Mouse (Mus musculus) granulocyte monocyte progenitor cell, adult 5-6 weeks (primary cell): Measurements from ENCODE around the gene Ttc22. TPM values are rescaled to one million over a fixed set of nuclear protein-coding genes. Genes with fewer than 3 reads are reported as not detected.

Source experiments
- ATAC-seq: replicated peaks from 2 replicates; pipeline ENCODE4 v1.8.0; 2016; ENCODE audit warnings: mild to moderate bottlenecking, moderate TSS enrichment, inconsistent platforms; ENCODE audit not compliant: poor library complexity, severe bottlenecking
- total RNA-seq, 2 experiments: library from RNA; stranded (forward) in 1 of 2; stranded (reverse) in 1 of 2; fragments of 200-712, 200-1000 nt in 1 of 2; fragments of >200 nt in 1 of 2; fragmentation: Nextera tagmentation in 1 of 2; gene quantifications; 2 replicates each; pipeline ENCODE4 v1.2.3; 2014 to 2017

Gene Ttc22
- total RNA-seq, 2 experiments from 2014 or later: not detected

DNA sequence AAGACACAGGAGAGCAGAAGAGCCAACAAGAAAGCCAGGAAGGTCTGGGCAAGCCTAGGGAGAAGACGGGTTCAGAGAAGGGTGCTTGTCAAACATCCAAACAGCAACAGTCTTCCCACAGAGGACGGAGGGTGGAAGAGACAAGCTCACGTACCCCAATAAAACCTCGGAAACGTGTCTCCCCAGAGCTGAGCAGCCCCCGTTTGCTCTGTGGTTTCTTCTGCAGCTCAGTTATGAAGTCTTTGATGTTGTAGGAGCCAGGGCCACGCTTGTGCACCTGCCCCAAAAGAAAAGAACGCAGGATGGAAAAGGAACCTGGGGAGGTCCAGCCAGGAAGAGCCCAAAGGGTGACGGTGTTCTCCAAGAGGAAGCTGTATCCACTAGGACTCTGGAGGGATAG lies 7.4 kb upstream of the Ttc22 start:
- ATAC-seq: no peak

DNA sequence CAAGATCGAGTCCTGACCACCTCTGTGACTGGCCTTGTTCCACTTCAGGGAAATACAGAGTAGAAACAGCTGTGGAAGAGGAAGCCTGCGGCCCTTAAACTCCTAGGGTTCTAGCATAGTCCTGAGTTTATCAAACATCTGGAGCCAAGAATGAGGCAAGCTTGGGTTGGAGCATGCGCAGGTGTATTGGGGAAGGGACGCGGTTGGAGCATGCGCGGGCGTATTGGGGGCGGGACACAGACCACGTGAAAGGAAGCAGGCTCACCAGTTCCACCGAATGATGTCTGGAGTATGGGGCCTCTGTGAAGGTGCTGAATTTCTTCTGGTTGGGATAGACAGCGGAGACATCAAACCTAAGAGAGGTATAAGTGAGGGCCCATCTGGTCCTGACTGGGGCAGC lies 6.6 kb upstream of the Ttc22 start:
- ATAC-seq: no peak

DNA sequence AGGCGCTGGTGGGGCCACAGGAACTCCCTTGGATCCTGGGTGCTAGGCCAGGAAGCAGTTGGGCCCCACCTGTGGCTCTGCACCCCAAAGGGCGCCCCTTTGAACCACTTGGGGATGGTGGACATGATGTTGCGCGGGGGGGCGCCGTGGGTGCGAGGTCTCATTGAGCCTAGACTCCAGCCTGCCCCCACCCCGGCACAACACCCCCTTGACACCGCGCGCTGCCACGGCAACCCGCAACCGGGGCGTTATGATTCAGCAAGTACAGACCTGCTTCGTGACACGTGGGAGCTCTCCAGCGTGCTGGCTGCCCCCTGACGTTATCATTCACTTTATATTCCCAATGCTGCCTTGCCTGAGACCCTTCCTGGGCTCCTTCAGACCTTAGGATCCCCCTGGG lies 5.2 kb upstream of the Ttc22 start, which contains the start of gene Lexm:
Lexm (minus strand) TSS at position 186 of the 400 bp plus-strand sequence.
- 0 out of 2 replicates have a peak, but pooled peaks have one; percentile 20 for ATAC-seq

DNA sequence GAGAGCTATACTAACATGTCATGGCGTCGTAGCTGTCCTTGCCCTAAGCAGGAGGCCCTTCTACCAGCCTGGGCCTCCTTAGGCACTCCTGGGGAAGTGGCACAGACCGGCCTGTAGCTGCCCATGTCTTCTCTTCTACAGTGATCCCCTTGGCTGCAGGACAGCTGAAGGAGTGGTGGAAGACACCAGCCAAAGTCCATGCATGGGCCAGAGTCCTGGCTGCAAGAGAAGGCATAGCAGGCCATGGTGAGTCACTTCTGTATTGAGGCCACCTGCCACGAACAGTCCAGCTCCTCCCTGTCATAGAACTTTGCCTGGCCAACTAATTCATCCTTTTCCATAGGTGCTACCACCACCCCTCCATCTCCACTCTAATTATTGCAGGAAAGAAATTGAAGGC lies 3.3 kb upstream of the Ttc22 start:
- no peak for ATAC-seq

DNA sequence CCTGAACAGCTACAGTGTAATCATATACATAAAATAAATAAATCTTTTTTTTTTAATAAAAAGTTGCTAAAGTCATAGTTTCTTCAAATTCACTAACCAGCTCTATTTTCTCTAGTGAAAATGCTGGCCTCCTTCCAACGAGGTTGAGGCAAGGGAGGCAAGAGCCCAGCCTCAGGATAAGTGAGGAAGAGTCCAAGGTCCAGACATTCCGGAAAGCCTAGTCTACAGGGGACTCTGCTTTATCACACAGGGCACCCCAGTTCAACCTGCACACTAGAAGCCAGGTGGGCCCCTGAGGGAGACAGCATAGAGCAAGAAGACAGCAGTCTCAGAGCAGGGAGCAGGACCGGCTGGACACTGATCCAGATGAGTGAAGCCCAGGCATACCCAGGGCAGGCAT lies 804 bp upstream of the Ttc22 start:
- ATAC-seq: no peak

DNA sequence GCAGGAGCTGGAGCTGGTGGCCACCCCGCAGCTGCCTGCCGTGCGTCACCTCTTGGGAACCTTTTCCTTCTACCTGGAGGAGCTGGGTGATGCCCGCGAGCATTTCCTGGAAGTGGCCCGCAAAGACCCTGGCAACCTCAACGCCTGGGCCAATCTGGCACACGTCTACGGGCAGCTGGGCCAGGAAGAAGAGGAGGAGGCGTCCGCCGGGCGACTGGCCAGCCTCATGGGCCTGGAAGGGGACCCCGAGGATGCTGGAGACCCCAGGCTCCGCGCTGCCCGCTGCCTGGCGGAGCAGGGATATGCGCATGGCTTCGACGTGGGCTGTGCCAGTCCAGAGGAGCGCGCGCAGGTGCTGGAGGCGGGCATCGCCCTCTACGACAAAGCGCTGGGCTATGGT lies 480 bp downstream of the Ttc22 start:
- ATAC-seq: no peak

DNA sequence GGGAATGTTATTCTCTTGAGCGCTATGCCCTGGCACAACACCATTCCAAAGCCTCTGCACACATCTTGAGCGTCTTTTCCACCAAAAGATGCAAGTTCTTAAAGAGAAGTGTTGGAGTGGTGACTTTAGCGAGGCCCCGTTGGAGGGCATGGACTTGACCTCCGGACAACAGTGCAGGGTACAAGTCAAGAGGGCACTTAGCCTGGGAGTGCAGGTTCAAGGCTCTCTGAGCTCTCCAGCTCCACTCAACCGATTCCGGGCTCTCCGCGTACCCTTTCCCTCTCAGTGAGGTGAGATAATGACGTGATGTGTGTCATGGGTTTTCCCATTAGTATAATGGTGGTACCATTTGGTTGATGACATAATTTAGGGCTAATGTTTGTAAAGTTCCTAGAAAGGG lies 2.0 kb downstream of the Ttc22 start:
- ATAC-seq: no peak

DNA sequence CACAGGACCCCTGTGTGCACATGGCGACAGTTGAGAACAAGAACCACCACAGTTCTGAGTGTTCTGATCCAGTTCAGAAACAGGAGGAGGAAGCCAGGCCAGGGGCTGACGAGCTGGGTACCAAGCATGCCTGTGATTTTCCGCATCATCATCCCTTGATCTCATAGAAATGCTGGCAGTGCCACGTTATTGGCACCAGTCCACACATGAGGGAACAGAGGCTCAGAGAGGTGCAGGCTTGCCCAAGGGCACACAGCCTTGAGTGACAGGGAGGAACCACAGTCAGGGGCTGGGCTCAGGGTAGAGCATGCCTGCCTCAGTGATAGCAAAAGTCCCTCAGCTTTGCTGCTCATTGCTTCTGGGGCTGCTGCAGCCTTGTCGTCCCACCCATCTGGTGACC lies 5.6 kb downstream of the Ttc22 start:
- no peak for ATAC-seq

DNA sequence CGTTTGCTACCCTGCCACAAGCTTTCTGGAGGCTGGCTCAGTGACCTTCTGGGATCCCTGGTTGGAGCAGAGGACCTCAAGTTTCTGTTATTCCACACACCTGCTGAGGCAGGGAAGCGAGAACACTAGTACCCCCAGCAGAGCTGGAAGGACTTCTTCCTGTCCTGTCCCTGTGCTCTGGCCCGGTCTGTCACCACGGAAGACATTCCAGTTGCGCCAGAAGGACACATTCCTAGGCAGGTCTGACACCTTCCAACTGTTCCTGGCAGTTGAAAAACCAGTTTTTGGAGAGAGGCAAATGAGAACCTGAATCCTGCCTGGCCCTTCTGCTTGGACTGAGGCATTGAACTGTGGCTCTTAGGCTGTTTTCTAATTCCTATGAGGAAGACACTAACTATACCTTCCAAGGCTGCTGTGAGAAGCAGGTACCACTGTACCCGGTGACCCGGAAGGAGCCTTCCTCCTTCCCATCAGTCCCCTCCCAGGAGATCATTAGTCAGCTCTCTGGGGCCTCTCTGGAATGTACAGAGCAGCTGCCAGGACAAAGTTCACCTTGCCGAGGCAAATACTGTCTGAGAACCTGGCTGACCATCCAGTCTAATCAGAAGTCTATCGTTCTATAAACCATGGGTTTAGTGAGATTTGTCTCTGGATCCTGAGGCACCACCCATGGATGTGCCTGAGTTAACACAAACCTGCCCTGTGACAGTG lies 6.6 kb downstream of the Ttc22 start:
- ATAC-seq: no peak

DNA sequence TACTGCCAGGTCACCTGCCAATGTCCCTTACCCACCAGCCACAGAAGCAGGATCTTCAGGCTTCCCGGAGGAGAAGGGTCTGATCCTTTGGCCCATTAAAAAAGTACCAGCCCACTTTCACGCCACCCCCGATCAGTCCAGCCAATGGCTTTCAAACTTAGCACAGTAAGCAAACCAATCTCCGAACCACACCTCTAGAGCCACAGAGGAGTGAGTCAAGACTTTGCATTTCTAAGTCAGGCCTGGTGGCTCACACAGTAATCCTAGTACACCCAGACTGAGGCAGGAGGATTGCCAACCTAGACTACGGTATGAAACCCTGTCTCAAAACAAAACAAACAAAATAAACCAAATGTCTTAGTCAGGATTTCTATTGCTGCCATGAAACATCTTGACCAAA lies 7.1 kb downstream of the Ttc22 start:
- ATAC-seq: no peak

DNA sequence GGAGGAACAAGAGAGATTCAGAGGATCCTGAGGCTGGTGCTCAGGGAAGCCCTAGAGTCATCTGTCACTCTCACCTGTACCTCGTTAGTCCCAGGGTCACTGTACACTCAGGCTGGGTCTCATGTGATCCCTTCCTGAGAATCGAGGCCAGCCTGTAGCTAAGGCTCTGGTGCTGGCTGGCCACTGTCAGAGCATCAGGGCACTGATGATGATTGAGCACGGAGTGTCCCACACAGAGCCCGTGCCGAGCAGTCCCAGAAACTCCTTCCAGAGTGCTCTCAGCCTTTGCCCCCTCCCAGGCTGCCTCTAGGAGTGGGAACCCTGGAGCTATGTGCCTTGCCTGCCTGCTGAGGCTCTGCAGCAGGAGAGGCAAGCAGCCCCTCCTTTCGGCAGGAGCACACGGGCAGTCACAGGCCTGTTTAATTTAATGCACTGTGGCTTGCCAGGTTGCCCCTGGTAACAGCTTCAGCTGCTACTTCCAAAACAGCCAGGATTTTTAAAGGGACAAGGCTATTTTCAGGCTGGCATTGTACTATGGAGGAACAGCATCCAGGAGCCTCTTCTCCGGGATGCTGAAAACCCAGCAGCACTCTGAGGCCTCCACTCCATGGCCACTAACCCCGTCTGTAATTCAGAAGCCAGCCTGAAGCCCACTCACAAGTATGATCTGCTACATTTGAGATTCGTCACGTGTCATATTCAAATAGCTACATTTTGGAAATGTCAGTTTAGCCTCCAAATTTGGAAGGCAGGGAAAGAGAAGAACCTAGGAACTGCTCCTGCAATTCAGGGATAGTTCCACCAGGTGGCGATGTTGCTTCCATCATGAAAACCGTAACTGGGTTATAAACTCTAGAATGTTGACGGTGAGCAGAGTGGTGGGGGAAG lies 8.3 kb downstream of the Ttc22 start:
- peak; percentile 58; the same call in 1 of the 2 replicates for ATAC-seq

DNA sequence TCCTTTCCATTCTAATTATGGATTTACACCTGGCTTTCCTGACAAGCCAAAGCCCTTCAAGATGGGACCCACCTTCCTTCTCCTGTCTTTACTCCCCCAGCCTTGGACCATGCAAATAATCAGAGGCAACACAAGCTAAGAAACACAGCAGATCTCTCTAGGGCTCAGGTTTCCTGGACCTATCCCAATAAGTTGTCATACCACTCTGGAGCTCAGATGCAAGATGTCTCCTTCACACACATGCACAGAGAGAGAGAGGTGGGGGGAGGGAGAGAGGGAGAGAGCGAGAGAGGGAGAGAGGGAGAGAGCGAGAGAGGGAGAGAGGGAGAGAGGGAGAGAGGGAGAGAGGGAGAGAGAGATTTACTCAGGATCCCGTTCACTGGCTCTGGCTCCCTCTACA lies 10.1 kb downstream of the Ttc22 start:
- ATAC-seq: no peak

DNA sequence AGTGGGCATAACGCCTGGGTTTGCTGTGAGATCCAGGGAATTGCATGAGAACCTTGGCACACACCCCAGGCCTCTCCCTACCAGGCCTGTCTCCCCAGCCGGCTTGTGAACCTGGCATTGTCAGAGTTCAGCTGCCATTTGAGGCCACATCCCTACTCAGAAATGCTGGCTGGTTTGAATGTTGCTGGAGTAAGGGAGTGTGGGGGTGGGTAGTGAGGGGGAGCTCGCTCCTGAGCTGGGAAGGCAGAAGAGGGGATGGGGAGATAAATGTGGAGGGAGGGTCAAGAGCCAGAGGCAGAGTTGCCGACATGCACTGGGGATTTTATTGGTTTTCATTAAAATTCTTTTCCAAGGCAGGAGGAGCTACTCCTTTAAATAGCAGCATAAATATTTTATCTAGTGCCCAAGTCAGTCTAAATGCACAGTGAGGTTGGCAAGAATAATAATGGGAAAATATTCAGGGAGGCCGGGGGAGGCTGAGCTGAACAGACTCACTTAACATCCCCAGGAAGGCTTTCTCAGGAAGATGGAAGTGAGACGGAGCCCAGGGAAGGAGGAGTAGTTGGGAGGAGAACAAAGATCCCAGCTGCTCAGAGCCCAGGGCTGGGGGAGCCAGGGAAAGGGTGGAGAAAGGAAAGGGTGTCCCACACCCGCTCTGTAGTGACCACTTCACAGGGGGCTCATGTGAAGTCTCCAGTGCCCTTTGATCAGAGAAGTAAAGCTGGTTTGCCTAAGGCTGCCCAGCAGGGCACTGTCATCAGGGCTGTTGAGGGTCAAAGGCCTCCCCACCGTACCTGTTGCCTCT lies 11.3 kb downstream of the Ttc22 start:
- ATAC-seq: no peak

DNA sequence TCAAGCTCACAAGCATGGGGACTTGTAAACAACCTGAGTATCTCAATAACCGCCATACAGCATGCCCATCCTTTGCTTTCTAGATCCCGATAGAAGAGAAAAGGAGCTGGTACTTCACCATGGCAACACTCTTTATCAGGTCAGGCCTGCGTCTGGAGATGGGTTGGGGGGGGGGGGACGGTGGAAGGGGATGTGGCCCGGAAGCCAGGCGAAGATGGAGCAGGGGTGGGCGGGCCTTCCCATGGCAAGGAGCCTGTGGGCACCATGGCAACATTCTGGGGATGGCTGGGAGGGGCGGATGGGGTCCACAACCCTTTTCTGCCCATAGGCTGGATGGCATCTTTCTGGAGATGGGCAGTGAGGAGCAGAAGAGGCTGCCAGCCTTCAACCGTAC lies 11.9 kb downstream of the Ttc22 start:
- ATAC-seq: no peak

DNA sequence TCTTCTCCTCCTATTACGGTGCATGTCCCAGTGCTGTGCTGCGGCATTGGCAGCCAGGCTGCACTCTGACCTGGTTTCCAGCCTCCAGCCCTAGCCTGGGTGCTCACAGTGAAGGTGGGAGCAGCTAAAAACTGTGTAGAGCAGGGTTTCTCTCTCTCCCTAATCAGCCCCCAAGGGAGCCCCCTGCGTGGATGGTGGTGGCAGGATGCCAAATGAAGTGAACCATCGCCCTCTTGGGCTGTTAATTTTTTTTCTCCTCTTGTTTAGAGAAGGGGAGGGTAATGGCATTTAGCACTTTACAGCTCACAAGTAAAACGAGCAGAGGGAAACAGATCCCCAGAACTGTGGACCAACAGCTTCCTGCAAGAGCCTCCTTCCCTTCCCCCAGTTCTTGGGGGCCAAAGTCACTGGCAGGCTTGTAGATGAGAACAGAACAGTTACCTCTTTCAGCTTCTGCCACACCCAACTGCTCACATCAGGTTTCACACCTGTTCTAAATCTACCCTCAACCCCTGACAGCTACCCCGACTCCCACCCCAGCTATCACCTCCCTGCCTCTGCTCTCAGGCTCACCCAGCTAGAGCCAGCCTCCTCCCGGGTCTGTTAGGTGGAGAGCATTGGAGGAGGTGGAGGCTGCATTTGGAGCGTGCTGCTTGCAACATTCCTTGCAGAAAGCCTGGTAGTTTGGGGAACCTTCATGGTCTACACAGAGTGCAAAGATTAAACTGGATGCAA lies 21.4 kb downstream of the Ttc22 start:
- ATAC-seq: no peak

DNA sequence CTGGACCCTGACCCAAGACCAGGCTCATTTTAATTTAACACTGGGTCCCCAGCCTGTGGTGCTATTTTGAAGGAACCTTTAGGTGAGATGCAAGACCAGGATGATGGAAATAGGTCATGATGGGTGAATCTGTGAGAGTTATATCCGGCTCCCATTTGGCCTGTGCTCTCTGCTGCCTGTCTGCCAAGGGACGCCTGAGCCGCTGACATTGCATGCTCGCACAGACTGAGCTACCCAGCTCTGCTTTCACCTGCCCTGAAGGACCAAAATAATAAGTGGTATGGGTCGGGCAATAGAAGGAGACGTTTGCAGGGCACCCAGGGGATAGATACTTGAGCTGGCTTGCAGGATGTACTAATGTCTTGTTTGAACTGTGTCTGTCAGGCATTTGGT lies 22.0 kb downstream of the Ttc22 start:
- no peak for ATAC-seq

DNA sequence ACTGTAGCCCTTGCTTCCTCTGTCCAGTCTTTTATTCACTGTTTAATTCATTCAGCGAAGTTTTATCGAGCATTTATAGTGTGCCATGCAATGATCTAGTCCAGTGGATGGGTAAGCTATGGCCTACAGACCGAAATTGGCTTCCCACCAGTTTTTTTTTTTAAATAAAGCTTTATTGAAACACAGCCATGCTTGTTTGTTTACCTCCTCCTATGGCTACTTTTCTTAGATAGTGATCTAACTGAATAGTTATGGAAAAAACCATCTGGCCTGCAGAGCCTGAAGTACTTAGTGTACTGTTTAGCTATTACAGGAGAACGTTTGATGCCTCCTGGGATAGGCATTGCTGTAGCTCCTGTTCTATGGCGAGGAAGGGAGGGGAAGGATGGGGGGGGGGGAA lies 23.6 kb downstream of the Ttc22 start:
- ATAC-seq: no peak

DNA sequence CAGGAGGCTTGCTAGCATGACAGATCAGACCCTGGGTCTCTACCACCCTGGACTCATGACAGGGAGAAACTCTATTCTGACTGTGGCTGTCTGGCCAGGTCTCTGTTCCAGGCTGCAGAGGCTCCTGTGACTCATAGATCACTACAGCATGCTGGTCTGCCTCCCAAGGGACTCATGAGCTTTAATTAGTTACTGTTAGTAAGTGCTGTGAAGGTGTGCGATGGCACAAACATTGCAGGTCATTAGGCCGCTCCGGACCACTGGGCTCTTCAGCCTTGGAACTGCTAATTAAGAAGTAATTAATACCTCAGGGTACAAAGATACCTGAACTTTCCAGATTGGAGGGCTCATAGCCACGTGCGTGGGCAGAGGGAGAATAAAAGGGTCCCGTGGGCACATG lies 24.9 kb downstream of the Ttc22 start:
- no peak for ATAC-seq

DNA sequence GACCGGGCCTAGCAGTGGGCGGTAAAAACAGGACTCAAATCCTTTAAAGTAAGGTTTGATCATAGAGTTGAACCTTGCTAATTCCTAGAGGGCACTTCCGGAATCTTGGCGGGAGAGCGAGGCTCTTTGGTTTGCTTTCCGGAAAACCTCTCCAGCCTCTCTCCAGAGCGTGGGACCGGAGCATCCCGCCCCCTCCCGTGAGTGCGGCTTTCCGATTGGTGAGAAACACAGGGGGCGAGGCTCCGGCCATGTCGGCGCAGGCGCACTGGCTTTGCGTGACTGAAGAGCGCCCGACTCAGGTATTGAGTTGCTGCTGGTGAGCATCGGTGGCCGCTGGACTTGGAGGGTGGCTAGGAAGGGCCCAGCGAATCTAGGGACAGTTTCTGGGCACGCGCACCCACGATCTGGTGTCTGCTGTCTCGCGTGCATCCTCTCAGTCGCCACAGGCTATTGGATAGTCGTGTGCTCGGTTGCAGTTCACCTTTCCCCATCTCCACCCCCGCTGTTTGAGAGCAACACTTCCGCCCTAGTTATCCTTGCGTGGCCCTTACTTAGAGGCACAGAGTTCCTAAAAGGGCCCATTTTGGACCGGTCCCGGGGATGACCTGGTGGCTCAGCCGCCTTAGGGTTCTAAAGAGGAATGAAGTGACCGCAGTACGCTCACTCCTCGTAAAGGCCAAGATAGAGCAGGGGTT lies 28.7 kb downstream of the Ttc22 start, which contains the start of gene Pars2:
Pars2 (plus strand) TSS at position 237 of the 695 bp plus-strand sequence.
- ATAC-seq: peak; percentile 98

DNA sequence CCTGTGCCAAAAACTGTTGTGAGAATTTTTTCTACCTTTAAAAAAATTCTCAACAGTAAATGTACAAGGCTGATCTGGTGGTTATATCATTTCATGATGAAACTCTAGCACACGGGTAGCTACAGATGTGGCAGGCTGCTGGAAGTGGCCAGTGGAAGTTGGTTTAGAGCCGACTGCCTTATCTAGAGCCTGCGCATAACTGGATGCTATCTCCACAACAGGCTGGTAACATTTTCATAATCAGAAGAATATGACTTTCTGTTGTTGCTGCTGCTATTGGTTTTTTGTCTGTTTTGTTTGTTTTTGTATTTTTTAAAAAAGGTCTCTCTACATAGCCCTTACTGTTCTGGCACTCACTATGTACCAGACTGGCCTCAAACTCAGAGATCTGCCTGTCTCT lies 30.3 kb downstream of the Ttc22 start:
- ATAC-seq: no peak
